In genomic region chr7:49823595-49823994, GRCm38 (mm10) we compare ENCODE assay signal across 18 mouse cellular contexts.
"Had no signal": no experiment of that assay in that cellular context is flagged by ENCODE, and none has a peak within 500 bp of the region (broad histone marks: within the 10 kb centered on the region; RNA-seq: fewer than 3 reads in every experiment).

No protein-coding gene starts in this region.

- DNase-seq: kidney, adult 8-10 months; kidney, postnatal 25 days; layer of hippocampus, adult 9-11 months; liver; lung, adult 18-20 months; lung, postnatal 10 days; lung, postnatal 36 days; thymus, adult 18-20 months; thymus, postnatal 36 days had no signal

- H3K4me1 ChIP-seq: limb, embryonic 13.5 days; liver, embryonic 12.5 days; liver, embryonic 15.5 days; lung, embryonic 15.5 days had no signal

- H3K4me2 ChIP-seq: limb, embryonic 13.5 days; liver, embryonic 12.5 days; liver, embryonic 15.5 days; lung, embryonic 15.5 days; midbrain, embryonic 13.5 days had no signal

- H3K9me3 ChIP-seq: limb, embryonic 10.5 days; limb, embryonic 13.5 days; liver, embryonic 12.5 days; liver, embryonic 15.5 days; lung, embryonic 15.5 days; megakaryocyte, embryonic 14.5 days; midbrain, embryonic 10.5 days; midbrain, embryonic 13.5 days had no signal

- ATAC-seq: liver, embryonic 12.5 days; midbrain, embryonic 13.5 days had no signal

- H3K4me3 ChIP-seq: layer of hippocampus, adult 2 months; limb, embryonic 10.5 days; limb, embryonic 13.5 days; liver, embryonic 12.5 days; liver, embryonic 15.5 days; lung, embryonic 15.5 days; midbrain, embryonic 10.5 days; midbrain, embryonic 13.5 days had no signal

- H3K27me3 ChIP-seq: limb, embryonic 13.5 days; liver, embryonic 12.5 days; liver, embryonic 15.5 days; lung, embryonic 15.5 days; megakaryocyte, embryonic 14.5 days; midbrain, embryonic 13.5 days had no signal

- H3K27ac ChIP-seq: layer of hippocampus, adult 2 months; limb, embryonic 10.5 days; limb, embryonic 13.5 days; liver, embryonic 12.5 days; liver, embryonic 15.5 days; lung, embryonic 15.5 days; midbrain, embryonic 10.5 days; midbrain, embryonic 13.5 days had no signal

- H3K9ac ChIP-seq: limb, embryonic 13.5 days; liver, embryonic 12.5 days; liver, embryonic 15.5 days; lung, embryonic 15.5 days; midbrain, embryonic 13.5 days had no signal
